Mouse (Mus musculus): ENCODE data around the gene Tenm3. TPM values are rescaled to one million over a fixed set of nuclear protein-coding genes. Genes with fewer than 3 reads are reported as not detected.

Tenm3 gene
- polyA plus RNA-seq, 1 experiment: 12.8 TPM

DNA sequence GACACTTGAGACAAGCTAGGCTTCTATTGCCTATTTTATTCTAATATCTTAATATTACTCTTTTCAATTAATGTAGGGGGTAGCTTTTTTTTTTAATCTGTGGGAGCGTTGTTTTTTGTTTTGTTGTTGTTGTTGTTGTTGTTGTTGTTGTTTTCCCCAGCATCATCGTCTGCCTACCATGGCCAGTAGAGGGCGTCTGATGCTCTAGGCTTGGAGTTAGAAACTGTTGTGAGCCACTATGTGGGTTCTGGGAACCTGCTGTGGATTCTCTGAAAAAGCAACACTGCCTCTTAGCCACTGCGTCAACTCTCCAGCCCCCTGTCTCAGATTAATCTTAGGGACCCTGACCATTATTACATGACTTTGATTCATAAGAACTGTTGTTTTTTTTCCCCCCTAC lies 99.8 kb downstream of the Tenm3 start:
- Histone ChIP-seq H3K4me2 (ENCODE audit: low read depth) (no peak overlapping the region), H3K27me3 (ENCODE audit: control insufficient read depth, insufficient read depth, insufficient read length) (no peaks in the 10 kb centered on the region), H3ac (ENCODE audit: control insufficient read depth, insufficient read length) (no peak overlapping the region), H3K36me3 (ENCODE audit: control insufficient read depth, insufficient read depth) (no peaks in the 10 kb centered on the region), H3K4me3 (no peak overlapping the region), H3K79me2 (ENCODE audit: control insufficient read depth, insufficient read depth) (no peaks in the 10 kb centered on the region)
- TF ChIP-seq POLR2A (IDR thresholded peaks at IDR 0.05; ENCODE audit: insufficient read length, low read depth): no peak
- no peak for TF ChIP-seq SRF (IDR thresholded peaks at IDR 0.05; ENCODE audit: control insufficient read depth, insufficient read length, low read depth)
- TF ChIP-seq E2F4 (IDR thresholded peaks at IDR 0.05; ENCODE audit: insufficient read depth): no peak
- no peak for TF ChIP-seq MYOG (IDR thresholded peaks at IDR 0.05; ENCODE audit: control insufficient read depth in 1 of 3, insufficient read depth in 1 of 3, insufficient read length in 2 of 3, low read depth in 2 of 3)
- no peak for TF ChIP-seq REST (IDR thresholded peaks at IDR 0.05; ENCODE audit: insufficient read depth, insufficient read length)
- TF ChIP-seq TCF12 (IDR thresholded peaks at IDR 0.05; ENCODE audit: insufficient read depth, poor library complexity, severe bottlenecking): no peak
- no peak for TF ChIP-seq POLR2AphosphoS2 (IDR thresholded peaks at IDR 0.05; ENCODE audit: insufficient read length, low read depth)
- no peak for TF ChIP-seq MAX (IDR thresholded peaks at IDR 0.05; ENCODE audit: low read depth)
- no peak for TF ChIP-seq CEBPB (IDR thresholded peaks at IDR 0.05; ENCODE audit: insufficient read depth, poor library complexity, severe bottlenecking)
- TF ChIP-seq USF1 (IDR thresholded peaks at IDR 0.05; ENCODE audit: low read depth): no peak
- no peak for TF ChIP-seq MYOD1 (IDR thresholded peaks at IDR 0.05; ENCODE audit: control insufficient read depth in 1 of 3, insufficient read length in 2 of 3, low read depth in 2 of 3)
- no peak for TF ChIP-seq TCF3 (IDR thresholded peaks at IDR 0.05; ENCODE audit: insufficient read length, low read depth)

DNA sequence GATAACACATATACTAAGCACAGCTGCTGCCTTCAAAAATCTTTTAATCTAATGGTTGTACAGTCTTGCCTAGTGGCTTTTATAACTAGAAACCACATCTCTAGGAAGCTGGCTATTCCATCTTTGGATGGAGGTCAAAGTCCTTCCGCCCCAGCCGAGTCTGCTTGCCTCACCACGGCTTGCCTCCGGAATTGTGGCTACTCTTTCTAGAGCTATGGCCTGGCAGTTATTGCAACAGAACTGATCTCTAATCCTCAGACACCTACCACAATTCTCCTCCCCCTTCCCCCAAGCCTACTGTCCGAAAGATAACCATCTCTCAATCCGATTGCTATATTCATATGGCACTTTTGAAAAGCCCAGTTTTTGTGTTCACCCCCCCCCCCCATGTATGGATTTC lies 101.0 kb downstream of the Tenm3 start:
- Histone ChIP-seq H3K4me3 (no peak overlapping the region), H3K36me3 (ENCODE audit: control insufficient read depth, insufficient read depth) (no peaks in the 10 kb centered on the region), H3K4me2 (ENCODE audit: low read depth) (no peak overlapping the region), H3ac (ENCODE audit: control insufficient read depth, insufficient read length) (no peak overlapping the region), H3K79me2 (ENCODE audit: control insufficient read depth, insufficient read depth) (no peaks in the 10 kb centered on the region), H3K27me3 (ENCODE audit: control insufficient read depth, insufficient read depth, insufficient read length) (no peaks in the 10 kb centered on the region)
- no peak for TF ChIP-seq TCF3 (IDR thresholded peaks at IDR 0.05; ENCODE audit: insufficient read length, low read depth)
- no peak for TF ChIP-seq E2F4 (IDR thresholded peaks at IDR 0.05; ENCODE audit: insufficient read depth)
- TF ChIP-seq TCF12 (IDR thresholded peaks at IDR 0.05; ENCODE audit: insufficient read depth, poor library complexity, severe bottlenecking): no peak
- TF ChIP-seq MYOD1 (IDR thresholded peaks at IDR 0.05; ENCODE audit: control insufficient read depth in 1 of 3, insufficient read length in 2 of 3, low read depth in 2 of 3): no peak
- no peak for TF ChIP-seq REST (IDR thresholded peaks at IDR 0.05; ENCODE audit: insufficient read depth, insufficient read length)
- TF ChIP-seq USF1 (IDR thresholded peaks at IDR 0.05; ENCODE audit: low read depth): no peak
- no peak for TF ChIP-seq CEBPB (IDR thresholded peaks at IDR 0.05; ENCODE audit: insufficient read depth, poor library complexity, severe bottlenecking)
- no peak for TF ChIP-seq POLR2A (IDR thresholded peaks at IDR 0.05; ENCODE audit: insufficient read length, low read depth)
- no peak for TF ChIP-seq POLR2AphosphoS2 (IDR thresholded peaks at IDR 0.05; ENCODE audit: insufficient read length, low read depth)
- TF ChIP-seq MYOG (IDR thresholded peaks at IDR 0.05; ENCODE audit: control insufficient read depth in 1 of 3, insufficient read depth in 1 of 3, insufficient read length in 2 of 3, low read depth in 2 of 3): no peak
- TF ChIP-seq SRF (IDR thresholded peaks at IDR 0.05; ENCODE audit: control insufficient read depth, insufficient read length, low read depth): no peak

DNA sequence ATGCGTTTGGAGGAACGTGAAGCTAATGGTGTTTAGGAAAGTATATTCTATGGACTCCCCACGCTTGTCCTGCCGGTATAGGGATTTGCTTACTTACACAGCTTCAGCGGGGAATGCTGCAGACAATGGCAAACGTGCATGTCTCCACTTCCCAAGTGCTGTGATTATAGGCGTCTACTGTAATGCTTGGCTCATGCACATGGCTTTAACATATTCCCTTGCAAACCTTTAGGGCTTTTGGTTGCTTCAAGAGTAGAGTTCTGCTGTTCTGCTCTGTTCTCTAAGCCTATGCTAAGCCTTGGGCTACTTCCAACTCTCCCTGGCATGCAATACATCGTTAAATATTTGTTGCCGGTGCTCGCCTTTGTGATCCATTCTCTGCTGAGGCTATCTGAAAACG lies 102.8 kb downstream of the Tenm3 start:
- no peaks in the 10 kb centered on the region for H3K36me3 ChIP-seq (ENCODE audit: control insufficient read depth, insufficient read depth)
- no peak overlapping the region for H3K4me3 ChIP-seq
- H3K79me2 ChIP-seq (ENCODE audit: control insufficient read depth, insufficient read depth): no peaks in the 10 kb centered on the region
- TF ChIP-seq SRF (IDR thresholded peaks at IDR 0.05; ENCODE audit: control insufficient read depth, insufficient read length, low read depth) (no peak), E2F4 (IDR thresholded peaks at IDR 0.05; ENCODE audit: insufficient read depth) (no peak), USF1 (IDR thresholded peaks at IDR 0.05; ENCODE audit: low read depth) (no peak), TCF12 (IDR thresholded peaks at IDR 0.05; ENCODE audit: insufficient read depth, poor library complexity, severe bottlenecking) (no peak), TCF3 (IDR thresholded peaks at IDR 0.05; ENCODE audit: insufficient read length, low read depth) (no peak)
- H3ac ChIP-seq (ENCODE audit: control insufficient read depth, insufficient read length): no peak overlapping the region
- H3K27me3 ChIP-seq (ENCODE audit: control insufficient read depth, insufficient read depth, insufficient read length): no peaks in the 10 kb centered on the region
- no peak overlapping the region for H3K4me2 ChIP-seq (ENCODE audit: low read depth)

DNA sequence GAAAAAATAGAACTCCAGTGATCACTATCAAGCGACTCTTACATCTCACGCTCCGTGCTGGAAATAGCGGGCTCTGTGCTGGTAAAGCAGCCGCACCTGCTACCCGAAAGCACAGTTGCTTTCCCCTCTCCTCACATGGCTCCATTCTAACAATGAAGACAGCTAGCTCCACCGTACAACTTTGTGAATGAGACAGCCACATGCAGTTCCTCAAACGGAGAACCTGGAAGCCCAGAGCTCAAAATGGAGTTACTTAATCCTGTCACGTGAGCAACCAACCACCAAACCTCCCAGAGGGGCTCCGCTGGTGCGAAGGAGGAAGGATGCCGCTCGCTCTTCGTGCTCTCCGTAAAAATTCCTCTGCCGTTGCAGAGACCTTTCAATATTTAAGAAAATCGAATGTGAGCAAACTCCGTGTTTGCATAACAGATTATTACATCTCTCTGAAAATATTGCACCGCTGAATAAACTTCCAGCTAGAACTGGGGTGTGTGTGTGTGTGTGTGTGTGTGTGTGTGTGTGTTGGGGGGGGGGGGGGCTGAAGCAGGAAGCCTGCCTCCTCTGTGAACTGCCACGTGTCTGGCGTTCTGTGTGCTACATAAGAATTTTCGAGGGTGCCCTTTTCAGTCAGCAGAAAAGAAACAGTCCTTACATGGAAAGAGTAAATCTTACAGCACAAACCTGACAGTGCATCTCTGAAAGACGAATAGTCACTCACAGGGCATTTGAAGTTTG lies 103.4 kb downstream of the Tenm3 start:
- Histone ChIP-seq H3K4me2 (ENCODE audit: low read depth) (no peak overlapping the region), H3K4me3 (no peak overlapping the region), H3K36me3 (ENCODE audit: control insufficient read depth, insufficient read depth) (no peaks in the 10 kb centered on the region), H3ac (ENCODE audit: control insufficient read depth, insufficient read length) (no peak overlapping the region), H3K27me3 (ENCODE audit: control insufficient read depth, insufficient read depth, insufficient read length) (no peaks in the 10 kb centered on the region), H3K79me2 (ENCODE audit: control insufficient read depth, insufficient read depth) (no peaks in the 10 kb centered on the region)
- no peak for TF ChIP-seq TCF12 (IDR thresholded peaks at IDR 0.05; ENCODE audit: insufficient read depth, poor library complexity, severe bottlenecking)
- TF ChIP-seq MYOD1 (IDR thresholded peaks at IDR 0.05; ENCODE audit: control insufficient read depth in 1 of 3, insufficient read length in 2 of 3, low read depth in 2 of 3): peak in 2 of 3 experiments; percentile 12 to 24

DNA sequence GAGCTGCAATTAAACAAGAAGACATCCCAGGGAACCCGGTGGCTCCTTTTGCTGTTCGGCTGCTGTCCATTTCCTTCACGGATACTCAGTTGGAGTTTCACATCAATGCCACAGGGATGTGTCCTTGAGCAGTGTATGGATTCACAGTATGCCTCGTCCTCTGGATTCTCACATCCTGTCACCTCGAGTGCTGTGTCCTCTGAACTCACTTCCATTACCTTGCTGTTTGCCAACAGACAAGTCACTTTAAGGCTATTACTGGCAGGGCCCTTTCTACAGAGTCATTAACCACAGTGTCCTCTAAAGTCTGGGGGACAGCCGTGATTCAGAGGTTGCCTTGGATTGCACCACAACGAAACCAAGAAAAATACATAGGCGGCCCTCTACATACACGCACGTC lies 110.0 kb downstream of the Tenm3 start:
- no peaks in the 10 kb centered on the region for H3K36me3 ChIP-seq (ENCODE audit: control insufficient read depth, insufficient read depth)
- H3ac ChIP-seq (ENCODE audit: control insufficient read depth, insufficient read length): no peak overlapping the region
- TF ChIP-seq MAX (IDR thresholded peaks at IDR 0.05; ENCODE audit: low read depth): no peak
- no peak for TF ChIP-seq SRF (IDR thresholded peaks at IDR 0.05; ENCODE audit: control insufficient read depth, insufficient read length, low read depth)
- TF ChIP-seq USF1 (IDR thresholded peaks at IDR 0.05; ENCODE audit: low read depth): no peak
- TF ChIP-seq MYOG (IDR thresholded peaks at IDR 0.05; ENCODE audit: control insufficient read depth in 1 of 3, insufficient read depth in 1 of 3, insufficient read length in 2 of 3, low read depth in 2 of 3): no peak
- no peak for TF ChIP-seq MYOD1 (IDR thresholded peaks at IDR 0.05; ENCODE audit: control insufficient read depth in 1 of 3, insufficient read length in 2 of 3, low read depth in 2 of 3)
- TF ChIP-seq TCF3 (IDR thresholded peaks at IDR 0.05; ENCODE audit: insufficient read length, low read depth): no peak
- no peak for TF ChIP-seq TCF12 (IDR thresholded peaks at IDR 0.05; ENCODE audit: insufficient read depth, poor library complexity, severe bottlenecking)
- TF ChIP-seq REST (IDR thresholded peaks at IDR 0.05; ENCODE audit: insufficient read depth, insufficient read length): no peak
- no peak overlapping the region for H3K4me2 ChIP-seq (ENCODE audit: low read depth)
- H3K79me2 ChIP-seq (ENCODE audit: control insufficient read depth, insufficient read depth): no peaks in the 10 kb centered on the region
- no peak overlapping the region for H3K4me3 ChIP-seq
- H3K27me3 ChIP-seq (ENCODE audit: control insufficient read depth, insufficient read depth, insufficient read length): no peaks in the 10 kb centered on the region
